ENCODE assay signal across 22 mouse cellular contexts in the genomic region with DNA sequence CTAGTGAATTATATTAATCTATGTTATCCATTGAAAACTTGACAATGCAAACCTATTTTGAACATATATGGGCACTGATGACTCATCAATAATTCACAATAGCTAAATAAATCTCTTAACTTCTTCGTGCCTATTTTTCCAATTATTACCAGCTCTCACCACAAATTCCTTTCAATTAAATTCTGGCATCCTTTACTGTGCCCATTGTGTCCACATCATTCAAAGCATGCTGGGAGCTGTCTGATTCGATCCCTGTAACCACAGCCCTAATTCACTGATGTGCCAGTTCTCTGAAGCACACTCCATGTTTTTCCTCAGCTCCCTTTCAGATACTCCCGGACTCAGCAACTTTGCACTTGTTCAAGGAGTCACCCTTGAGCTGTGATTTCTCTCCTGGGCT.
"Had no signal": no experiment of that assay in that cellular context is flagged by ENCODE, and none has a peak within 500 bp of the region (broad histone marks: within the 10 kb centered on the region; RNA-seq: fewer than 3 reads in every experiment).

No protein-coding gene starts in this region.

- DNase-seq: gastrocnemius, postnatal 14 days; gastrocnemius, postnatal 36 days; heart, adult 18-20 months; heart, postnatal 14 days; heart, postnatal 36 days; kidney, adult 18-20 months; kidney, adult 8-10 months; kidney, postnatal 10 days; kidney, postnatal 25 days; kidney, postnatal 4 days; liver; liver, embryonic 13.5 days had no signal

- H3K4me3 ChIP-seq: heart, embryonic 10.5 days; heart, embryonic 12.5 days; hindbrain, embryonic 13.5 days; hindbrain, embryonic 15.5 days; layer of hippocampus, adult 2 months; left cerebral cortex, adult 2 months; limb, embryonic 10.5 days; limb, embryonic 12.5 days; liver, embryonic 13.5 days had no signal

- H3K4me1 ChIP-seq: hindbrain, embryonic 13.5 days; limb, embryonic 12.5 days; liver, embryonic 13.5 days had no signal

- ATAC-seq: hindbrain, postnatal 0 days; intestine, embryonic 16.5 days had no signal
